Mouse (Mus musculus) myocyte (in vitro differentiated cells): ENCODE measurements around the gene Uxt.

Experiments
- E2F4 ChIP-seq: IDR thresholded peaks from one replicate; pipeline ENCODE4 v1.6.1; 2011; ENCODE audit warnings: mild to moderate bottlenecking, control low read depth, moderate library complexity; ENCODE audit not compliant: insufficient read depth
- MAX ChIP-seq: IDR thresholded peaks from one replicate; pipeline ENCODE4 v1.6.1; 2011; ENCODE audit warnings: low read depth, mild to moderate bottlenecking, control low read depth
- MYOD1 ChIP-seq, 3 experiments: IDR thresholded peaks; one replicate each; pipeline ENCODE4 v1.6.1; 2011; ENCODE audit warnings: control low read depth in 2 of 3, low read depth in 2 of 3, mild to moderate bottlenecking in 2 of 3, moderate library complexity in 1 of 3; ENCODE audit not compliant: insufficient read length in 2 of 3, control insufficient read depth in 1 of 3
- POLR2A ChIP-seq: IDR thresholded peaks from one replicate; pipeline ENCODE4 v1.6.1; 2011; ENCODE audit warnings: low read depth, mild to moderate bottlenecking, control low read depth, moderate library complexity; ENCODE audit not compliant: insufficient read length
- TCF12 ChIP-seq: IDR thresholded peaks from one replicate; pipeline ENCODE4 v1.6.1; 2011; ENCODE audit warnings: mild to moderate bottlenecking, control low read depth; ENCODE audit not compliant: poor library complexity, insufficient read depth, severe bottlenecking
- USF1 ChIP-seq: IDR thresholded peaks from one replicate; pipeline ENCODE4 v1.6.1; 2011; ENCODE audit warnings: low read depth, mild to moderate bottlenecking, control low read depth, moderate library complexity

DNA sequence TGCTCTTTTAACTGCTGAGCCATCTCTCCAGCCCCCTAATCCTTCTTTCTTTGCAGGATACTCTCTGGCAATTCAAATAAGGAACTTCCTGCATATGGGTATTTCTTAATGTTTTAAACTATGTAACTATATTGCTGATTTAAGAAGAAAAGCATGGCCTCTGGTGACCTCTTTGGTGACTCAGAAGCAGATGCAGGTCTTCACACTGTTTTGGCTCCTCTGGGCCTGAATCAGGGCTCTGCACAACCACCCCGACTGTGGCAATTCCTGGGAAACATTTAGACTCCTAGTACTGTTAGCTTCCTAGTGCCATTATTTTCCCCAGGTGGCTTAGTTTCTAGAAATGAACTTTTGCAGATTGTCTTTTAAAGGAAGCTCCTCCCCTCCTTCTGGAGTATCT lies 38.3 kb downstream of the Uxt start:
- TF ChIP-seq POLR2A (no peak), USF1 (no peak), MYOD1 (IDR thresholded peaks at IDR 0.05; ENCODE audit: control insufficient read depth in 1 of 3, insufficient read length in 2 of 3, low read depth in 2 of 3) (no peak), TCF12 (no peak), MAX (no peak), E2F4 (no peak)
